13 mouse cellular contexts compared by ENCODE assay signal in the genomic region with DNA sequence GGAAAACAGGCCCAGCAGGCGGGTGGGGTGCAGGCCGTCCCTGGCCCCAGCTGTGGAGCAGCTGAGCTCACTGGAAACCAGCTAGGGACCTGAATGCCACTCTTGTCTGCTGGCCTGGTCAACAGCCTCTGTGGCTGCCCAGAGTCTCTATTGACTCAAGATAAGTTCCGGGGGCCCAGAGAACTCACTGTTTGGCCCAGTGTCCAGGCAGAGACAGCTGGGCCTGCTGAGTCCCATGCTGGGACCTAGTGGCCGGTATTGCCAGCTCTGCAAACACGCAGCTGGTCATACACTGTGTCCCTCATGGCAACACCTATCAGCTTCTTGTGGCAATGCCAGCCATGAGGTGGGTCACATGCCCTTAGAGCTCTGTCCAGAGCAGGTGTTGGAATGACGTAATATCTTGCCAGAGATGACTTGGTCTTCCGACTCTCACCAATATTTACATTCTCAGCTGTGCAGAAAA. TPM values are rescaled to one million over a fixed set of nuclear protein-coding genes. Genes with fewer than 3 reads are reported as not detected.
DNase-seq lines count a peak whose midpoint lies in the region; ATAC-seq and TF ChIP-seq lines count a peak whose summit lies in the region.
"Had no signal": no experiment of that assay in that cellular context is flagged by ENCODE, and none has a peak within 500 bp of the region (broad histone marks: within the 10 kb centered on the region; RNA-seq: fewer than 3 reads in every experiment).

No protein-coding gene starts in this region.

- TF ChIP-seq CTCF in hindbrain, postnatal 0 days (IDR thresholded peaks at IDR 0.05; ENCODE audit: low read depth), result no peak

- no peaks in the 10 kb centered on the region for H3K4me1 ChIP-seq in hindbrain, postnatal 0 days (ENCODE audit: insufficient read depth, low read length)
- 0 out of 2 replicates have a peak, but pooled peaks cover 2% of the 10 kb centered on the region for H3K4me1 ChIP-seq in hindbrain, embryonic 10.5 days (replicated peaks)

- no peak overlapping the region for H3ac ChIP-seq in myocyte (ENCODE audit: control insufficient read depth, insufficient read length)

- WGBS in hindbrain, postnatal 0 days, result 51% methylated on average over 7 of the region's 7 CpGs
- 81% methylated on average over 7 of the region's 7 CpGs for WGBS in hindbrain, embryonic 10.5 days

- H3K36me3 ChIP-seq in hindbrain, postnatal 0 days (ENCODE audit: insufficient read depth, low read length), result no peaks in the 10 kb centered on the region
- H3K36me3 ChIP-seq in hindbrain, embryonic 10.5 days, result no peaks in the 10 kb centered on the region
- H3K36me3 ChIP-seq in myocyte (ENCODE audit: control insufficient read depth, insufficient read depth), result no peaks in the 10 kb centered on the region

- no peak overlapping the region for H3K9ac ChIP-seq in hindbrain, postnatal 0 days (replicated peaks; ENCODE audit: low read length)
- H3K9ac ChIP-seq: liver, embryonic 14.5 days had no signal

- TF ChIP-seq POLR2A in myocyte (IDR thresholded peaks at IDR 0.05; ENCODE audit: insufficient read length, low read depth), result no peak

- no peaks in the 10 kb centered on the region for H3K27me3 ChIP-seq in hindbrain, postnatal 0 days (ENCODE audit: insufficient read depth, low read length)
- no peaks in the 10 kb centered on the region for H3K27me3 ChIP-seq in hindbrain, embryonic 10.5 days (ENCODE audit: insufficient read depth, poor library complexity, severe bottlenecking)
- peaks cover 18% of the 10 kb centered on the region for H3K27me3 ChIP-seq in myocyte (ENCODE audit: control insufficient read depth, insufficient read depth, insufficient read length)

- H3K9me3 ChIP-seq in hindbrain, postnatal 0 days (ENCODE audit: low read length), result no peaks in the 10 kb centered on the region
- H3K9me3 ChIP-seq in hindbrain, embryonic 10.5 days, result no peaks in the 10 kb centered on the region

- H3K79me2 ChIP-seq in myocyte (ENCODE audit: control insufficient read depth, insufficient read depth), result no peaks in the 10 kb centered on the region

- H3K4me2 ChIP-seq in hindbrain, postnatal 0 days (ENCODE audit: low read depth, low read length), result no peak overlapping the region
- H3K4me2 ChIP-seq in myocyte (ENCODE audit: low read depth), result no peak overlapping the region

- peak; percentile 76 for ATAC-seq in hindbrain, postnatal 0 days
- ATAC-seq: forebrain, embryonic 16.5 days had no signal

- H3K27ac ChIP-seq in hindbrain, postnatal 0 days, result no peak overlapping the region
- H3K27ac ChIP-seq in hindbrain, embryonic 10.5 days, result no peak overlapping the region
- H3K27ac ChIP-seq: liver, embryonic 14.5 days had no signal

- no peak overlapping the region for H3K4me3 ChIP-seq in hindbrain, postnatal 0 days (ENCODE audit: low read length)
- no peak overlapping the region for H3K4me3 ChIP-seq in hindbrain, embryonic 10.5 days
- no peak overlapping the region for H3K4me3 ChIP-seq in myocyte

- DNase-seq in hindbrain, postnatal 0 days (ENCODE audit: low spot score), result peak; percentile 46
- no peak for DNase-seq in hindbrain, embryonic 10.5 days (ENCODE audit: low spot score)
- DNase-seq in cerebellum, adult 9-10 months, result peak; percentile 44
- peak; percentile 72 for DNase-seq in layer of hippocampus, adult 11-12 months (ENCODE audit: low spot score)
- DNase-seq in thymus, postnatal 36 days, result no peak
- DNase-seq in adrenal gland, adult 18-20 months (ENCODE audit: low spot score in 2 of 2), result no peak
- DNase-seq in Muller cell, postnatal 12 days (ENCODE audit: inconsistent ontology term), result no peak
- DNase-seq: kidney, postnatal 14 days; retina, postnatal 1 day had no signal

TF ChIP-seq in myocyte, 11 proteins besides CTCF, POLR2A, EP300 and RAD21:
- TF ChIP-seq CEBPB (IDR thresholded peaks at IDR 0.05; ENCODE audit: insufficient read depth, poor library complexity, severe bottlenecking) (no peak), TCF3 (IDR thresholded peaks at IDR 0.05; ENCODE audit: insufficient read length, low read depth) (peak; percentile 27), MYOG (IDR thresholded peaks at IDR 0.05; ENCODE audit: control insufficient read depth in 1 of 3, insufficient read depth in 1 of 3, insufficient read length in 2 of 3, low read depth in 2 of 3) (peak; percentile 21 to 72 (median 41)), MYOD1 (IDR thresholded peaks at IDR 0.05; ENCODE audit: control insufficient read depth in 1 of 3, insufficient read length in 2 of 3, low read depth in 2 of 3) (peak in 1 of 3 experiments; percentile 23), POLR2AphosphoS2 (IDR thresholded peaks at IDR 0.05; ENCODE audit: insufficient read length, low read depth) (no peak), MAX (IDR thresholded peaks at IDR 0.05; ENCODE audit: low read depth) (no peak)

RNA-seq across cellular contexts. Expression of a gene that starts 43.8 kb away (rescaled TPM):
- total RNA-seq in hindbrain, postnatal 0 days (2014; rRNA removed), result 1.0 TPM in 1 of 2 replicates, not detected in the other
- polyA plus RNA-seq in hindbrain, postnatal 0 days (2015; fragmentation: Nextera tagmentation; extraction: Ambion mirVana), result 0.48 and 0.59 TPM in 2 replicates
- not detected in 2 replicates for polyA plus RNA-seq in hindbrain, embryonic 10.5 days (2016; fragmentation: Nextera tagmentation; extraction: Ambion mirVana)
- polyA plus RNA-seq in myocyte (2012; fragmentation: generic; extraction: Trizol), result not detected
- not detected for total RNA-seq in adrenal gland, adult 18-20 months (2021)
- polyA plus RNA-seq: embryonic facial prominence, embryonic 11.5 days; forebrain, embryonic 16.5 days; liver, embryonic 14.5 days had no signal

Comparison
In these comparisons a context has a peak if more than half of its experiments do, and no peak if none do; other contexts are left out.
1. DNase-seq: peak in hindbrain, postnatal 0 days (single experiment), cerebellum, adult 9-10 months (single experiment) and layer of hippocampus, adult 11-12 months (single experiment); none in hindbrain, embryonic 10.5 days (single experiment), thymus, postnatal 36 days (0 of 2), adrenal gland, adult 18-20 months (0 of 2) and Muller cell, postnatal 12 days (single experiment).